Mouse (Mus musculus): ENCODE measurements at regions not wholly inside any gene's neighbourhood (a gene's known extent, or its start where the extent isn't known, plus 50 kb on each side); places are given as distances from the start of the nearest gene placed in this dataset.
A peak's percentile ranks its signal among the peaks of the same experiment; 100 is the strongest.
"Not testable (repeated sequence)": the region's sequence is repeated elsewhere in the genome, so short reads cannot be mapped to it uniquely, and the experiment has no call there.

GRCm38 (mm10) chr10:57046021-57046420, 440.2 kb upstream of the Hsf2 start:
- 80% methylated on average over 2 of the region's 2 CpGs for WGBS
- H3K27ac ChIP-seq (replicated peaks): no peak overlapping the region
- no peaks in the 10 kb centered on the region for H3K9me3 ChIP-seq
- no peaks in the 10 kb centered on the region for H3K4me1 ChIP-seq
- no peak for ATAC-seq (ENCODE audit: extremely low read depth, insufficient number of reproducible peaks, low FRiP score, low TSS enrichment)
- no peak overlapping the region for H3K4me2 ChIP-seq
- H3K36me3 ChIP-seq: no peaks in the 10 kb centered on the region
- H3K9ac ChIP-seq: no peak overlapping the region
- H3K27me3 ChIP-seq (replicated peaks): no peaks in the 10 kb centered on the region
- no peak overlapping the region for H3K4me3 ChIP-seq

DNA sequence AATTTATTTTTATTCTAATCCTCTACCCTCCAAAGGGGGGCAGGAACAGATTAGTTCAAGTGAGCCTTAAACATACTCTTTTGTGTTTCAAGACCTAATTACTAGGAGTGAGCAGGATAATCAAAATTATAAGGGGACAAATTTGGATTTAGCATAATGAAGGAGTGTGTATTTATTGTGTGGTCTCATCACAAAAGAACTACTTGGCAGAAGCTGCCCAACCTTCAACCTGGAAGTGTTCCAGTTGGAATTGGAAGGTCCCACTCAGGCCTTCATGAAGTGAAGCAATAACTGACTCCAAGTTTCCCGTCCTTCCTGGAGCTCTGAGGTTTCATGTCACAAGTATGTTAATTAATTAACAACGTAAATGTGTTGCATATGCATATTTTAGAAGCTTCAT, 439.3 kb upstream of the Hsf2 start:
- no peak overlapping the region for H3K4me2 ChIP-seq
- WGBS: 65% methylated on average over 2 of the region's 2 CpGs
- H3K9me3 ChIP-seq: no peaks in the 10 kb centered on the region
- ATAC-seq (ENCODE audit: extremely low read depth, insufficient number of reproducible peaks, low FRiP score, low TSS enrichment): no peak
- no peak overlapping the region for H3K9ac ChIP-seq
- no peaks in the 10 kb centered on the region for H3K27me3 ChIP-seq (replicated peaks)
- H3K4me1 ChIP-seq: no peaks in the 10 kb centered on the region
- no peak overlapping the region for H3K27ac ChIP-seq (replicated peaks)
- no peak overlapping the region for H3K4me3 ChIP-seq
- H3K36me3 ChIP-seq: no peaks in the 10 kb centered on the region

DNA sequence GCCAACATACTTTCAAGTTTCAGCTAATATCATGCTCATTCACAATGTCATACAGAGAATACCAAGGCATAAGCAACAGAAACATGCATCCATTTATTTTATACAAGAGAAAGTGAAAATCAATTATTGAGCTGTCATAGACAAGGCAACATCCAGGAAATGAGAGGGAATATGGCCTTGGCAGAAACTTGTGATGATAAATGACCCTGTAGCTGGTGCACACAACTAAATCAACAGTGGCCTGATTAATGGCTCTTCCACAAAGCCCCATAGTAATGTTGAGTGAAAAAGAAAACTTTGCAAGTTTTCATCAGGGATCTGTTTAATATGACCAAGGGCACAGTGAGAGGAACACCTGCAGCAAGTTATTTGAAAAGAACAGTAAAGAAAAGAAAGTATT, 438.5 kb upstream of the Hsf2 start:
- no peaks in the 10 kb centered on the region; the same call in 1 of the 2 replicates for H3K9me3 ChIP-seq
- H3K9ac ChIP-seq: no peak overlapping the region
- no peak overlapping the region for H3K4me2 ChIP-seq
- ATAC-seq (ENCODE audit: extremely low read depth, insufficient number of reproducible peaks, low FRiP score, low TSS enrichment): no peak
- H3K4me1 ChIP-seq: no peaks in the 10 kb centered on the region
- no peak overlapping the region for H3K4me3 ChIP-seq
- H3K27ac ChIP-seq (replicated peaks): no peak overlapping the region
- no peaks in the 10 kb centered on the region for H3K36me3 ChIP-seq
- no peaks in the 10 kb centered on the region for H3K27me3 ChIP-seq (replicated peaks)

GRCm38 (mm10) chr10:57053375-57053774, 432.8 kb upstream of the Hsf2 start:
- H3K27me3 ChIP-seq (replicated peaks); ATAC-seq (ENCODE audit: extremely low read depth, insufficient number of reproducible peaks, low FRiP score, low TSS enrichment); H3K4me1 ChIP-seq; H3K36me3 ChIP-seq; H3K4me3 ChIP-seq; H3K4me2 ChIP-seq; H3K9ac ChIP-seq; H3K9me3 ChIP-seq; H3K27ac ChIP-seq (replicated peaks): not testable (repeated sequence)
- 74% methylated on average over 2 of the region's 2 CpGs for WGBS

DNA sequence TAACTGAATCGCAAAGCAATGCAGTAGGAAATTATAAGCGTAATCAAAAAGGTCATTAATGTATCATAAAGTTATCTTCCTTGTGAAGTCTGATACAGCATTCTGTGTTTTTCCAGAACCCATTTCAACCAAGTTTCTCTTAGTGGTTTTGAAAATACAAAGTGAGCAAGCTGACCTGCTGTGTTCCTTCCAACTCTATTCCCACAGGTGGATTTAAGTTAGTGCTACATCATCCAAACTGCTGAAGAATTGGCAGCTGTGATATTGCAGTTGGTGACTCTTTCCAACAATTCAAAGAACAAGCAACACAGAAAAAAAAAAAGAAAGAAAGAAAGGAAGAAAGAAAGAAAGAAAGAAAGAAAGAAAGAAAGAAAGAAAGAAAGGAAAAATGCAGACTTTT, 396.1 kb upstream of the Hsf2 start:
- Histone ChIP-seq H3K36me3 (no peaks in the 10 kb centered on the region), H3K4me3 (no peak overlapping the region), H3K9me3 (no peaks in the 10 kb centered on the region), H3K4me2 (no peak overlapping the region), H3K4me1 (no peaks in the 10 kb centered on the region), H3K9ac (no peak overlapping the region), H3K27ac (replicated peaks) (no peak overlapping the region), H3K27me3 (replicated peaks) (no peaks in the 10 kb centered on the region)
- 89% methylated on average over 2 of the region's 2 CpGs for WGBS
- no peak for ATAC-seq (ENCODE audit: extremely low read depth, insufficient number of reproducible peaks, low FRiP score, low TSS enrichment)

GRCm38 (mm10) chr10:57095920-57096319, 390.3 kb upstream of the Hsf2 start:
- Histone ChIP-seq H3K4me3 (no peak overlapping the region), H3K9ac (no peak overlapping the region), H3K27me3 (replicated peaks) (no peaks in the 10 kb centered on the region), H3K27ac (replicated peaks) (no peak overlapping the region), H3K36me3 (no peaks in the 10 kb centered on the region), H3K9me3 (no peaks in the 10 kb centered on the region), H3K4me1 (no peaks in the 10 kb centered on the region), H3K4me2 (no peak overlapping the region)
- ATAC-seq (ENCODE audit: extremely low read depth, insufficient number of reproducible peaks, low FRiP score, low TSS enrichment): no peak
- 80% methylated on average over 3 of the region's 3 CpGs for whole genome bisulfite sequencing

DNA sequence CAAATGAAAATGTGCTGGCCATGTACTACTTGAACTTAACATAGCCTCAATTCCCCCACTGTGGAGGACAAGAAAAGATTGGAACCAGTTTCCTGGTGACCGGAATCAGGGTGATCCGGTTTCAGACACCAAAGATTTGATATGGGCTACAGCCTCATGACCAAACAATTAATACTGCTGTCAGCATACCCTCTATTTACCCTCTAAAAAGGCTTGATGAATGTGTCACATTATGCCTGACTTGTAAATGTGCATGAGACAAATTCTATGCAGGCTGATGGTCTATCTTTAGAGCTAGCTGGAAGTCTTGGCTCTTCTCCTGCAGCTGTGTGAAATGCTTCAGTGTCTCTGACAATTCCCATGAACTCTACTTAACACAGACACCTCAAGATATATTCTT, 372.8 kb upstream of the Hsf2 start:
- Histone ChIP-seq H3K36me3 (no peaks in the 10 kb centered on the region), H3K27me3 (replicated peaks) (no peaks in the 10 kb centered on the region), H3K4me2 (no peak overlapping the region), H3K4me1 (peaks cover 10% of the 10 kb centered on the region), H3K4me3 (no peak overlapping the region), H3K27ac (replicated peaks) (peak overlapping the region; percentile 89), H3K9me3 (no peaks in the 10 kb centered on the region), H3K9ac (no peak overlapping the region)
- WGBS: 35% methylated on average over 2 of the region's 2 CpGs
- peak; percentile 57; the same call in 1 of the 2 replicates for ATAC-seq (ENCODE audit: extremely low read depth, insufficient number of reproducible peaks, low FRiP score, low TSS enrichment)

DNA sequence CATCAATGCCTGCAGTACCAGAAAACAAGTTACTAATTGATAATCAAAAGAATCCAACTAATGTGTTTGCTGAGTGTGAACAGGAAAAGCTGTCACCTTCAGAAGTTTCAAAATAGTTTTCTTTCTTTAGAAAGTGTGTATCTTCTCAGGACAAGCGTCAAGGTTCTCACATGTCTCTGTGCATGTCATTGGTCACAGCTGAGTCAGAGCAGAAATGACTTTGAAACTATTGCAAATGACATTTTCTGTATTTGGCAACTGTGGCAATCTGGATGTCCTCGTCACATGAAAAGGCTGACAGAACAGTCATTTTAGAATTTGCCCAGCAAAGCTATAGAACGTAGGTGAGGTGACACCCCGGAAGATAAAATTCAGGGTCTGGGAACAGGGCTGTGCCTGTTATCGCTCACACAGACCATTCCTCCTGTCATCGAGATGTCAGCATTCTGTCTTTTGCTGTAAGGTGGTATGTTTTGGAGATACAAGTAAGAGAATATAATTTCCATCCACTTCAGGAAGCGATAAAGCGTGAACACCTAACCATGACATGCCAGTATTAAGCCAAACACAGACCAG, 371.4 kb upstream of the Hsf2 start:
- Histone ChIP-seq H3K27ac (replicated peaks) (peak overlapping the region; percentile 82), H3K4me1 (peaks cover 10% of the 10 kb centered on the region), H3K27me3 (replicated peaks) (no peaks in the 10 kb centered on the region), H3K9me3 (no peaks in the 10 kb centered on the region), H3K4me3 (no peak overlapping the region), H3K4me2 (no peak overlapping the region), H3K36me3 (no peaks in the 10 kb centered on the region), H3K9ac (no peak overlapping the region)
- ATAC-seq (ENCODE audit: extremely low read depth, insufficient number of reproducible peaks, low FRiP score, low TSS enrichment): peak; percentile 73; the same call in 1 of the 2 replicates
- 34% methylated on average over 8 of the region's 8 CpGs for WGBS

GRCm38 (mm10) chr10:57121514-57121913, 364.7 kb upstream of the Hsf2 start:
- no peaks in the 10 kb centered on the region for H3K27me3 ChIP-seq (replicated peaks)
- H3K9me3 ChIP-seq: no peaks in the 10 kb centered on the region
- no peaks in the 10 kb centered on the region for H3K4me1 ChIP-seq
- H3K27ac ChIP-seq (replicated peaks): no peak overlapping the region
- no peak overlapping the region for H3K4me3 ChIP-seq
- H3K4me2 ChIP-seq: no peak overlapping the region
- WGBS: 59% methylated on average over 1 of the region's 1 CpGs
- H3K9ac ChIP-seq: no peak overlapping the region
- ATAC-seq (ENCODE audit: extremely low read depth, insufficient number of reproducible peaks, low FRiP score, low TSS enrichment): no peak
- H3K36me3 ChIP-seq: no peaks in the 10 kb centered on the region

DNA sequence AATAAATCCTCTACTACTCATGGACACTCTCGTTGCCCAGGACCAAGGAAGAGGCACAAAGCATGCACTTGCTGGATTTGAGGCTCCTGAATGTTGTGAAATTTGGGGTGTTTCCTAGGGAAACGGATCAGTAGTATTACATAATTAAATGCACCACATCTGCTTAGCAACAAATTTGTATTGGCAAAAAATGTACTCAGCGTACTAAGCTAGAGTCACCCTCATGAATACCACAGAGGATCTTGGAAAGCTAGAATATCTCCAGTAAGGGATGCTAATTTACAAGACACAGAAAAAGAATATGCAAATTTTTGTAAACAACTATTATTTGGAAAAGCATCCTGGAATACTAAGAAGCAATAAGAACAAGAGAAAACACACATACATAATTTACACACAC, 359.0 kb upstream of the Hsf2 start:
- no peak overlapping the region for H3K9ac ChIP-seq
- ATAC-seq (ENCODE audit: extremely low read depth, insufficient number of reproducible peaks, low FRiP score, low TSS enrichment): no peak
- 77% methylated on average over 3 of the region's 3 CpGs for WGBS

DNA sequence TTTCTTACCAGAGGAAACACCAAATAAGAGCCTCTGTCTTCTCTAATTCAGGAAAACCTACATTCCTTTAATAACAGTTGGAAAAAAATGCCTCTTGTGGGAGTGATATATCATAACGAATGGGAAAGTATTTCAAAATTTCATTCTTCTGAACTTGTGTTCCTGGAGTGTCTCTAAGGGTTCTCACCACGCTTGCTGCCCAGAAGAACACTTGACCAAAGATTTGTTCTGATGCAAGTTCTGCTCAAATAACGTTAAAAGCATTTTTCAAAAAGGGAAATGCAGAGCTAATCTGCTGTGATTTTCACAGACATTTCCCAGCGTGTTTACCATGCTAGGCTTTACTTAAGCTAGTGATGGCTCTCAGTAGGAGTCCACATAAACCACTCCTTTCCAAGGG, 329.8 kb upstream of the Hsf2 start:
- 66% methylated on average over 4 of the region's 4 CpGs for WGBS
- Histone ChIP-seq H3K4me2 (no peak overlapping the region), H3K27me3 (replicated peaks) (no peaks in the 10 kb centered on the region), H3K9ac (no peak overlapping the region), H3K36me3 (no peaks in the 10 kb centered on the region), H3K4me3 (no peak overlapping the region), H3K27ac (replicated peaks) (no peak overlapping the region), H3K4me1 (no peaks in the 10 kb centered on the region), H3K9me3 (no peaks in the 10 kb centered on the region)
- no peak for ATAC-seq (ENCODE audit: extremely low read depth, insufficient number of reproducible peaks, low FRiP score, low TSS enrichment)

More for the DNA sequence above, 359.0 kb upstream of the Hsf2 start:
- Histone ChIP-seq H3K4me1 (no peaks in the 10 kb centered on the region), H3K27me3 (replicated peaks) (no peaks in the 10 kb centered on the region), H3K9me3 (no peaks in the 10 kb centered on the region), H3K27ac (replicated peaks) (no peak overlapping the region), H3K4me3 (no peak overlapping the region), H3K36me3 (no peaks in the 10 kb centered on the region), H3K4me2 (no peak overlapping the region)

DNA sequence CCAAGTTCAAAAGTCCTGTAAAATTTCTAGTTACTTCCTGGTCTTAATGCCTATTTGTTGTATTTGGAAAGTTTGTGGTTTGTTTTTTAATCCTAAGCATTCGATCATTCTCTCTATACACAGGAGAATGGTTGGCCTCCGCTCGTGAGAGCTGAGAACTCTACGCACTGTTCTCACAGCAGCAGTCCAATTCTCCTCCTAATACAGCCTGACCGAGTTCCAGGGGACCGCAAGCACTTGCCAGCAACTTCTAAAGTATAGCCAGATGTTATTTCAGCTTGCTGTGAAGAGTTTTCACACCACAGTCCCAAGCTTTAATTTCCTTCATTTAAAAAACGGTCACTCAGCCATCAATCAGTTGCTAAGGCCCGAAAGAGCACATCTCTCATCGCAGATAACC, 329.3 kb upstream of the Hsf2 start:
- Histone ChIP-seq H3K4me2 (no peak overlapping the region), H3K27ac (replicated peaks) (no peak overlapping the region), H3K4me3 (no peak overlapping the region), H3K9me3 (no peaks in the 10 kb centered on the region), H3K27me3 (replicated peaks) (no peaks in the 10 kb centered on the region), H3K9ac (no peak overlapping the region), H3K4me1 (no peaks in the 10 kb centered on the region), H3K36me3 (no peaks in the 10 kb centered on the region)
- ATAC-seq (ENCODE audit: extremely low read depth, insufficient number of reproducible peaks, low FRiP score, low TSS enrichment): no peak
- 83% methylated on average over 9 of the region's 9 CpGs for WGBS

Data from heart, embryonic 13.5 days (tissue).